Mouse (Mus musculus) myocyte (in vitro differentiated cells): ENCODE results near the gene Vps9d1.
A peak's percentile ranks its signal among the peaks of the same experiment; 100 is the strongest.

ENCODE experiments used
- E2F4 ChIP-seq: IDR thresholded peaks from one replicate; pipeline ENCODE4 v1.6.1; 2011; ENCODE audit warnings: mild to moderate bottlenecking, control low read depth, moderate library complexity; ENCODE audit not compliant: insufficient read depth
- MAX ChIP-seq: IDR thresholded peaks from one replicate; pipeline ENCODE4 v1.6.1; 2011; ENCODE audit warnings: low read depth, mild to moderate bottlenecking, control low read depth
- POLR2A ChIP-seq: IDR thresholded peaks from one replicate; pipeline ENCODE4 v1.6.1; 2011; ENCODE audit warnings: low read depth, mild to moderate bottlenecking, control low read depth, moderate library complexity; ENCODE audit not compliant: insufficient read length
- POLR2AphosphoS2 ChIP-seq: IDR thresholded peaks from one replicate; pipeline ENCODE4 v1.6.1; 2011; ENCODE audit warnings: low read depth, control low read depth; ENCODE audit not compliant: insufficient read length
- REST ChIP-seq: IDR thresholded peaks from one replicate; pipeline ENCODE4 v1.6.1; 2011; ENCODE audit warnings: mild to moderate bottlenecking, control low read depth, moderate library complexity; ENCODE audit not compliant: insufficient read depth, insufficient read length
- USF1 ChIP-seq: IDR thresholded peaks from one replicate; pipeline ENCODE4 v1.6.1; 2011; ENCODE audit warnings: low read depth, mild to moderate bottlenecking, control low read depth, moderate library complexity

DNA sequence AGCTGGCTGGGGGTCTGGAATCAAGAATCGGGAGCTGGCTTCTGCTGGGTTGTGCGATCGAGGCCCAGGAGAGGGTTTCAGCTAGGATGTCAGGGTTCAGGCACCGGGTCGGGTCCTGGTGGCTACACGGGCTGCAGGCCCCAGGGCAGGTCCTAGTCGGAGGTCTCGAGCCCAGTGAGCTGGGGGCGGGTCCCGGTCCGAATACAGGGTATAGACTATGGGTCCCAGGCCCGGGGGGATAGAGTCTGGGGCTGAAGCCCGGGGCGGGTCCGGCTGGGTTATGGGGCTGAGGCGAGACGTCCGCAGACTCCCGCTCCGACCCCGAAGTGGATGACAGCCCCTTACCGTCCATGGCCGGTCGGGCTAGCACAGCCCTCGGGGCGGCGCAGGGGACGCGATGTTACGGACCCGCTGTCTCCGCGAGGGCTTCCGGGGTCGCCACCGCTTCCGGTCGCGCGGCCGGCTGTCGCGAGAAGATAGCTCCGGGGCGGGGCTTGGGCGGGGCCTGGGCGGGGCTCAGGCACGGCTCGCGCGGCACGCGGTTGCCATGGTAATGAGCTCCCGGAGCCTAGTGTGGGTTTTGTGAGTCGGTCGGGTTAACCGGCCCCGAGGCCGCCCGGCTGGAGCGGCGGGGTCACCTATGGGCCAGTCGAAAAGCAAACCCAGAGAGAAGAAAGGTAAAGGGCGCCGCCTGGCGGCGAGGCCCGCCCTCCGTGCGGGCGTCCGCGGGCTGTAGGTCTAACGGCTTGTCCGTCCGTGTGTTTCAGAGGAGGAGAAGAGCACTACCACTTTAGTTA, 41.6 kb downstream of the Vps9d1 start, which contains the start of the genes Chmp1a and Spata33:
- TF ChIP-seq POLR2A (peak; percentile 90), POLR2AphosphoS2 (peak; percentile 92), E2F4 (no peak), REST (no peak), USF1 (no peak), MAX (no peak)
